Mouse (Mus musculus) thymus, adult 2 months (tissue): Measurements from ENCODE around the gene Zfp786.

Source experiments
- CTCF ChIP-seq: fragments of 200-500 bp; IDR thresholded peaks from 2 replicates; pipeline ENCODE4 v1.5.1; 2012; ENCODE audit warnings: mild to moderate bottlenecking, control low read depth, low read length, moderate library complexity, borderline replicate concordance; ENCODE audit not compliant: control insufficient read depth, poor library complexity, insufficient read depth; ENCODE audit errors: extremely low read depth
- POLR2A ChIP-seq: fragments of 200-500 bp; IDR thresholded peaks from 2 replicates; pipeline ENCODE4 v1.6.1; 2012; ENCODE audit warnings: mild to moderate bottlenecking, low read length, control low read depth, moderate library complexity; ENCODE audit not compliant: control insufficient read depth, poor library complexity, insufficient read depth; ENCODE audit errors: extremely low read depth

DNA sequence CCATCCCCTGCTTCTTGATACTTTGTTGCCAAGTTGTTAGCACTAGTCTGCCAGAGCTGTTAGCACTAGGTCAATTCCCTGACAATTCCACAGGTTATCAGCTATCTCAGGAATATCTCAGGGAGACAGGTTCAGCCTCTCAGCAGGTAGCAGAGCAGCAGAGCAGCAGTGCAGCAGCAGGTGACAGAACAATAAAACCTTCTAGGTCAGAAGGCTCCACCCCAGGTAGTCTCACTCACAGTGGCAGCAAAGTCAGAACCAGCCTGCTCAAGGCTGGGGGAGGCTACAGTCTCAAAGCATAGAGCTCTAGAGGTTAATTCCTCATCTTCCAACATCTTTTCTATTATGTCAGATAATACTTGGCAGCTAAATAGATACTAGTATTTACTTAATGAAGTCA lies 15.1 kb upstream of the Zfp786 start:
- TF ChIP-seq CTCF (no peak), POLR2A (no peak)
